Mouse (Mus musculus) liver, embryonic 16.5 days (tissue): ENCODE data around the gene Wdr82. TPM values are rescaled to one million over a fixed set of nuclear protein-coding genes. Genes with fewer than 3 reads are reported as not detected.

Source experiments
- ATAC-seq: fragments of 200-750 bp; cut with Nextera tagmentation; 2 replicates; pipeline ENCODE4 v1.8.0; 2017; ENCODE audit warnings: low read depth, mild to moderate bottlenecking, moderate number of reproducible peaks, moderate library complexity
- H3K27ac ChIP-seq: fragments of 300-500 bp; sonication (generic); 2 replicates; pipeline ENCODE4 v1.5.1; 2014; ENCODE audit warnings: mild to moderate bottlenecking, low read length
- H3K27me3 ChIP-seq: fragments of 300-500 bp; sonication (generic); 2 replicates; pipeline ENCODE4 v1.6.1; 2014; ENCODE audit warnings: low read depth, low read length, mixed read lengths; ENCODE audit not compliant: control insufficient read depth, insufficient read depth
- H3K36me3 ChIP-seq: fragments of 300-500 bp; sonication (generic); 2 replicates; pipeline ENCODE4 v1.6.1; 2014; ENCODE audit warnings: mild to moderate bottlenecking; ENCODE audit not compliant: control insufficient read depth, insufficient read depth
- H3K4me1 ChIP-seq: fragments of 300-500 bp; sonication (generic); 2 replicates; pipeline ENCODE4 v1.6.1; 2014; ENCODE audit warnings: low read depth, low read length, mixed read lengths; ENCODE audit not compliant: control insufficient read depth
- H3K4me2 ChIP-seq: fragments of 300-500 bp; sonication (generic); 2 replicates; pipeline ENCODE4 v1.6.1; 2014; ENCODE audit warnings: low read depth, low read length, mixed read lengths
- H3K4me3 ChIP-seq: fragments of 300-500 bp; sonication (generic); 2 replicates; pipeline ENCODE4 v1.5.1; 2014; ENCODE audit warnings: low read depth, mild to moderate bottlenecking, low read length
- H3K9ac ChIP-seq: fragments of 300-500 bp; sonication (generic); 2 replicates; pipeline ENCODE4 v1.6.1; 2014; ENCODE audit warnings: low read depth, low read length
- H3K9me3 ChIP-seq: fragments of 300-500 bp; sonication (generic); replicated peaks from 2 replicates; pipeline ENCODE4 v1.6.1; 2016; ENCODE audit warnings: low read length; ENCODE audit not compliant: control insufficient read depth
- WGBS: fragments of 180-500 bp; shearing (Covaris S2); extraction: QIAGEN DNeasy Blood & Tissue Kit; methylation state at CpG from one replicate; pipeline ENCODE4 v1.1.7; 2014; ENCODE audit not compliant: insufficient replicate concordance; 5-methylcytosine and 5-hydroxymethylcytosine counted together
- microRNA counts: library from miRNA; unstranded; fragments of <30 nt; microRNA quantifications from one replicate; lab custom pipeline; 2016
- microRNA-seq: library from miRNA; unstranded; fragments of <30 nt; microRNA quantifications from one replicate; pipeline ENCODE4, GENCODE M21; 2016
- polyA plus RNA-seq: library from polyadenylated mRNA; unstranded; fragments of >200 nt; fragmentation: Nextera tagmentation; extraction: Ambion mirVana; gene quantifications from 2 replicates; pipeline ENCODE4 v1.2.1, GENCODE M21; 2015

Wdr82 gene
- polyA plus RNA-seq, 1 experiment from 2014 or later: 6.0 TPM

- Histone ChIP-seq H3K9ac (no peak overlapping the region), H3K4me2 (no peak overlapping the region), H3K27ac (no peak overlapping the region), H3K9me3 (no peaks in the 10 kb centered on the region), H3K4me1 (no peaks in the 10 kb centered on the region; the same call in 1 of the 2 replicates), H3K4me3 (no peak overlapping the region), H3K36me3 (peaks cover 26% of the 10 kb centered on the region), H3K27me3 (no peaks in the 10 kb centered on the region)
- WGBS: 75% methylated on average over 6 of the region's 6 CpGs
- no peak for ATAC-seq
These were observed 63.2 kb downstream of the Wdr82 start for GRCm38 (mm10) chr9:106233953-106234352.

GRCm38 (mm10) chr9:106235194-106235830 lies 64.6 kb downstream of the Wdr82 start:
- no peak for ATAC-seq
- Histone ChIP-seq H3K36me3 (peaks cover 30% of the 10 kb centered on the region), H3K4me1 (no peaks in the 10 kb centered on the region; the same call in 1 of the 2 replicates), H3K9me3 (no peaks in the 10 kb centered on the region), H3K27me3 (no peaks in the 10 kb centered on the region), H3K27ac (no peak overlapping the region), H3K9ac (no peak overlapping the region), H3K4me3 (no peak overlapping the region), H3K4me2 (no peak overlapping the region)
- 84% methylated on average over 23 of the region's 23 CpGs for WGBS

- H3K4me1 ChIP-seq: no peaks in the 10 kb centered on the region; the same call in 1 of the 2 replicates
- H3K9ac ChIP-seq: no peak overlapping the region
- 81% methylated on average over 23 of the region's 23 CpGs for WGBS
- H3K4me3 ChIP-seq: no peak overlapping the region
- no peaks in the 10 kb centered on the region for H3K9me3 ChIP-seq
- 0 out of 2 replicates have a peak, but pooled peaks have one; percentile 25 for ATAC-seq
- H3K27ac ChIP-seq: no peak overlapping the region
- peaks cover 32% of the 10 kb centered on the region for H3K36me3 ChIP-seq
- H3K27me3 ChIP-seq: no peaks in the 10 kb centered on the region
- H3K4me2 ChIP-seq: no peak overlapping the region
These were observed 65.6 kb downstream of the Wdr82 start for GRCm38 (mm10) chr9:106236156-106236817.

GRCm38 (mm10) chr9:106236818-106237211 lies 66.1 kb downstream of the Wdr82 start:
- Histone ChIP-seq H3K9me3 (no peaks in the 10 kb centered on the region), H3K27ac (no peak overlapping the region), H3K4me3 (no peak overlapping the region), H3K4me1 (no peaks in the 10 kb centered on the region; the same call in 1 of the 2 replicates), H3K9ac (no peak overlapping the region), H3K36me3 (peaks cover 32% of the 10 kb centered on the region), H3K4me2 (no peak overlapping the region), H3K27me3 (no peaks in the 10 kb centered on the region)
- WGBS: 73% methylated on average over 3 of the region's 3 CpGs
- ATAC-seq: no peak

GRCm38 (mm10) chr9:106237401-106237800 lies 66.7 kb downstream of the Wdr82 start:
- H3K4me2 ChIP-seq: no peak overlapping the region
- no peak overlapping the region for H3K9ac ChIP-seq
- H3K27ac ChIP-seq: no peak overlapping the region
- WGBS: 73% methylated on average over 8 of the region's 8 CpGs
- H3K36me3 ChIP-seq: peaks cover 32% of the 10 kb centered on the region
- H3K9me3 ChIP-seq: no peaks in the 10 kb centered on the region
- ATAC-seq: no peak
- no peaks in the 10 kb centered on the region for H3K27me3 ChIP-seq
- no peaks in the 10 kb centered on the region; the same call in 1 of the 2 replicates for H3K4me1 ChIP-seq
- no peak overlapping the region for H3K4me3 ChIP-seq

- ATAC-seq: no peak
- H3K36me3 ChIP-seq: peaks cover 32% of the 10 kb centered on the region
These were observed 67.2 kb downstream of the Wdr82 start for GRCm38 (mm10) chr9:106237878-106238277.

More at GRCm38 (mm10) chr9:106237878-106238277, 67.2 kb downstream of the Wdr82 start:
- Histone ChIP-seq H3K4me3 (no peak overlapping the region), H3K4me1 (no peaks in the 10 kb centered on the region; the same call in 1 of the 2 replicates), H3K4me2 (no peak overlapping the region), H3K27me3 (no peaks in the 10 kb centered on the region), H3K9ac (no peak overlapping the region), H3K27ac (no peak overlapping the region), H3K9me3 (no peaks in the 10 kb centered on the region)
- 80% methylated on average over 10 of the region's 10 CpGs for WGBS

MicroRNA genes within 50 kb of the gene (microRNA counts, 519-probe panel; counts per million panel counts)
- 4,083 counts per million, percentile 97 among the panel's probes with 10 or more counts for microRNA mmu-let-7g (lab: Ali Mortazavi, UCI)

Small RNAs within 50 kb of the gene (microRNA-seq; reads per million reads assigned to microRNA genes)
- gene Mir135a-1 (not detected), gene Mirlet7g (84,234 reads per million, percentile 100 among the genes with 10 or more reads in this experiment)

Other genes with a start within 250 kb of the Wdr82 start
- 0.19 TPM in 1 of 2 replicates, not detected in the other for gene Col6a5, start 210.3 kb upstream of the Wdr82 start, polyA plus RNA-seq
- 0.47 TPM in 1 of 2 replicates, not detected in the other for gene Col6a4, start 74.1 kb upstream of the Wdr82 start, polyA plus RNA-seq
- gene Glyctk, start 12.8 kb upstream of the Wdr82 start, polyA plus RNA-seq: 26.5 and 33.0 TPM in 2 replicates
- gene Ppm1m, start 28.8 kb downstream of the Wdr82 start, polyA plus RNA-seq: 9.7 and 11.5 TPM in 2 replicates
- gene Twf2, start 32.2 kb downstream of the Wdr82 start, polyA plus RNA-seq: 19.7 and 21.2 TPM in 2 replicates
- 0.04 and 0.05 TPM in 2 replicates for gene Tlr9, start 51.7 kb downstream of the Wdr82 start, polyA plus RNA-seq
- 53.9 and 57.9 TPM in 2 replicates for gene Alas1, start 77.7 kb downstream of the Wdr82 start, polyA plus RNA-seq
- 20.3 and 21.0 TPM in 2 replicates for gene Poc1a, start 110.1 kb downstream of the Wdr82 start, polyA plus RNA-seq
- gene Dusp7, start 197.7 kb downstream of the Wdr82 start, polyA plus RNA-seq: 2.1 and 2.7 TPM in 2 replicates